Mouse (Mus musculus): ENCODE results near the gene Tuba4a.

The Tuba4a gene

DNA sequence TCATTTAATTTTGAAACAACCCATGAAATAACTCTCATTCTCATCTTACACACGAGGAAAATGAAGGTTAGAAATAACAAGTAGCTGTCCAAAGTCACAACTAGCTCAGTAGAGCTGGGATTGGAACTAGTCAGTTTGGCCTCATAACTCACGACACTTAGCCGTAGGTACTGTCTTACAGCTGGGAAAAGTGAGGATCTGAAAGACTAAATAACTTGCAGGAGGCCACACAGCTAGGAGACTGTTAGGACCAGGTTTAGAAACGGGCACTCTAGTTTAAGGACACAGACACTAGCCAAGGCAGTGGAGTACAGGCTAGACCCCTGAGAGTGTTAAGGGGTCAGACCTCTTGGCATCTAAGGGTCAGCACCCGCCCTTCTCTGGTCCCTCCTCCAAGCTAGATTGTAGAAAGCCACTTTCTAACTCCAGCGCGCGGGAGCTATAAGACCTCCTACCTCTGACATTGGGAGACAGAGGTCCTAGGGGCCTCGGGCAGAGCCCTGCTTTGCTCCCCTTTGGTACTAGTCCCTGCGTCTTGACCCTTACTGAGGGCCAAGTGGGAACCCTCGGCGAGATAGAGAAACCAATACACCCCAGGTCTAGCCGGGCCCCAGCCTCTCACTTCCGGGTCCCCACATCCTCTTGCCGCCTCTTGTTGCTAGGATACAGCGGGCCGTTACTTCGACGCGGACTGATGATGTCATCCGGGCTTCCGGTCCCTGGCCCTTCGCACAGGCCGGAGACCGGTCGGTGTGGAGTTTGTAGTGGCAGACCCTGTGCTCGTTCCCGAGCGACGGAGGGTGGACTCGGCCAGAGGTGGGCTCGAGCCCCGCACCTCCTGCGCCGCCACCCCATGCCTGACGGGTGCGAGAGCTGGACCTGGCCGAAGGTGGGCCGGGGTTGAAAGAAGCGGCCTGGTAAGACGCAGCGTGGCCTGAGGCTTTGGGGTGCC, 9.3 kb downstream of the Tuba4a start, which contains the start of the genes Glb1l and Stk16:
Glb1l (minus strand) TSS at position 678 of the 952 bp plus-strand sequence.
Stk16 (plus strand) TSS at position 703 of the 952 bp plus-strand sequence.
- DNase-seq: peak; percentile 98

- peak; percentile 85 for DNase-seq
These were observed 10.5 kb downstream of the Tuba4a start for GRCm38 (mm10) chr1:75208967-75209678.

- no peak for DNase-seq
These were observed 18.4 kb downstream of the Tuba4a start for GRCm38 (mm10) chr1:75201236-75201635.

DNA sequence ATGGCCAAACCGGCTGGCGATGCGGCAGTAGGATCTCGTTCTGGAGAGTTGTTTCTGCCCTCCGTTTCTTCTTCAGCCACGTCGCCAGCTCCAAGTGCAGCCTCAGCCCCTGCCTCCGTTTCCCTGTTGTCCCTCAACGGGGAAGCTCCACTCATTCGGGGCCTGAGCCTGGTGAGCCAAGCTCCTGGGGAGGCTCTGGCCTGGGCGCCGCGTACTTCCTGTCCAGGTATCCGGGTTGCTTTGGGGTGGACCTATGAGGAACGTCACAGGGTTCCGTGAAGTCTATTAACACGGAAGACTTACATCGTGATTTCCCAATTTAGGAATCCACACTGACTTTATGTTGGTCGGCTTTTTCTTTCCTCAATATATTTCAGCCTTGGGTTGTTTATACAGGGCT, 27.2 kb downstream of the Tuba4a start:
- DNase-seq: no peak

GRCm38 (mm10) chr1:75191622-75192402, 27.9 kb downstream of the Tuba4a start, which contains the start of the genes Ankzf1 and Atg9a:
Gene Ankzf1 (plus strand): TSS chr1:75192151.
Gene Atg9a (minus strand): TSS chr1:75192196.
- DNase-seq: peak; percentile 93

GRCm38 (mm10) chr1:75191258-75191621, 28.4 kb downstream of the Tuba4a start:
- DNase-seq: no peak

GRCm38 (mm10) chr1:75190577-75190976, 29.1 kb downstream of the Tuba4a start:
- no peak for DNase-seq

DNA sequence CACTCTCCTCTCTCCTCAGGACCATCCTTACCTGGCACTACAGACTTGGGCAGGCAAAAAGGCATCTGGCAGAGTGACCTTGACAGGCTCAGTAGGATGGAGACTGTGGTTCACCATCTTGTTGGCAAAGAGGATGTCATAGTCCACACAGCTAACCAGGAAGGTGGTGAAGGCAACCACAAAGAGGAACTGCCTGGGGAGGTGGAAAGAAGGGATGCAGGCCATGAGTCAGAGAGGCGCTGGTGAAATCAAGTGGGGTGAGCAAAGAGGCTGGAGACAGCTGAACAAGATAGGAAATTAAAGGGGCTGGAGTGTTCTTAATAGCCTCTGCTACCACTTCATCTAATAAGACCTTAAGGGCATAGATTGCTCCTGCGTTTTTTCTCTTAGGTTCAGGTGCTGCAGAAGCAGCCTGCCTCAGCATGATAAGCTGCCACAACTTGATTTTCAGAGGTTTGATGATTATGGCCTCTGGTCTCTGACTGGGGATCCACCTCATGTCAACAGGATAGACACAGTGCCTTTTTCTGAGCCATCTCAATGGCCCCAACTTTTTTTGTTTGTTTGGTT, 31.7 kb downstream of the Tuba4a start:
- no peak for DNase-seq

GRCm38 (mm10) chr1:75187126-75187525, 32.5 kb downstream of the Tuba4a start:
- DNase-seq: no peak

GRCm38 (mm10) chr1:75185495-75185894, 34.2 kb downstream of the Tuba4a start:
- no peak for DNase-seq

GRCm38 (mm10) chr1:75182160-75182559, 37.5 kb downstream of the Tuba4a start:
- no peak for DNase-seq

DNA sequence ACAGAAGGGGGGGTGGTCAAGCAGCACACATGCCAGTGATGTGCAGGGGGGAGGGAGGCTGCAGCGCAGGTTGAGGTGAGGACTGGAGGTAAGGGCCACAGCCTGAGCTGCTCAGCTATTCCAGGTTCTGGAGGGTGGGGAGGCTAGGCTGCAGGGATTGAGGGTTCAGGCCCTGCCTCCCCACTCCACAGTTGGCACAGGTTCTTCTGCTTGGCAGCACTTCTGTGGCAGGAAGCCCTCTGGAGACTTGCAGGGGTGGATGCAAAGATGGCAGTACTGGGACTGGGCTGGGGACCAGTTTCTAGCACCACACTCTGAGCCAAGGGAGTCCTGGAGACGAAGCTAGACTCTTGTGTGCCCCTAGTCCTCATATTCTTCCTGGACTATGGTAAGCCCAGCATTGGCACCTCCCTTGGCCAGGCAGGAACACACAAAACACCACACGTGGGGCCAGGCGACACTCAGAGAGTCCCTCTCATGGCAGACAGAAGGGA, 38.2 kb downstream of the Tuba4a start:
- DNase-seq: no peak

DNA sequence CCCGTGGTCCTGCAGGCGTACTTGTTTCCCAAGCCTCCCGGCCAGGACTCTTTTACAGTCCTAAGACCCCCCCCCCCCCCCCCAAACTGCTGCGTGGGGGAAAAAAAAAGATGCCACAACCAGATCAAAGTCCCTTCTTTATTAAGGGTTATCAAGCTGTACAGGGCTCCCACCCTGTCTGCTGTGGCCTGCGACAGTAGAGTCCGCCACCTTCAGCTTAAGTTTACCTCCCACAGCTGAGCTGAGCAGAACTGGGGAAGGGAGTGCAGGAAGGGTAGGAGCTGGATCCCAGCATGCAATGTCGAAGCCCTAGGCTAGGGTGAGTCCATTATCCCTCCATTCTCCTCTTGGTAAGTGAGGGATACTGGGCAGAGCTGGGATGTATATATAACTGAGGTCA, 38.9 kb downstream of the Tuba4a start:
- DNase-seq: no peak

GRCm38 (mm10) chr1:75180105-75180590, 39.5 kb downstream of the Tuba4a start, which contains the start of gene Abcb6:
Gene Abcb6 (minus strand): TSS chr1:75180392.
- peak; percentile 92 for DNase-seq

- DNase-seq: peak; percentile 68
These were observed 40.1 kb downstream of the Tuba4a start for GRCm38 (mm10) chr1:75179334-75180104.

- DNase-seq: peak; percentile 99
These were observed 50.9 kb downstream of the Tuba4a start, which contains the start of gene Zfand2b for GRCm38 (mm10) chr1:75168472-75169464. Gene Zfand2b (plus strand): TSS chr1:75168646.

- no peak for DNase-seq
These were observed 51.6 kb downstream of the Tuba4a start for GRCm38 (mm10) chr1:75168093-75168471.
